Mouse (Mus musculus) limb, embryonic 14.5 days (tissue): ENCODE measurements at regions not wholly inside any gene's neighbourhood (a gene's known extent, or its start where the extent isn't known, plus 50 kb on each side); places are given as distances from the start of the nearest gene placed in this dataset.

Experiments used
- ATAC-seq: fragments of 200-750 bp; cut with Nextera tagmentation; 2 replicates; pipeline ENCODE4 v1.8.0; 2017; ENCODE audit warnings: low read depth, moderate number of reproducible peaks, moderate TSS enrichment; ENCODE audit not compliant: low FRiP score
- DNase-seq: peaks from one replicate; pipeline ENCODE4 v3.0.0-alpha.2; 2015; ENCODE audit warnings: low spot score
- H3K27ac ChIP-seq: fragments of 300-500 bp; sonication (generic); replicated peaks from 2 replicates; pipeline ENCODE4 v1.5.1; 2014; ENCODE audit warnings: low read depth, mild to moderate bottlenecking, low read length, moderate library complexity, mixed read lengths
- H3K27me3 ChIP-seq: fragments of 300-500 bp; sonication (generic); 2 replicates; pipeline ENCODE4 v1.6.1; 2014; ENCODE audit warnings: low read length, mixed read lengths; ENCODE audit not compliant: control insufficient read depth, insufficient read depth
- H3K36me3 ChIP-seq: fragments of 300-500 bp; sonication (generic); 2 replicates; pipeline ENCODE4 v1.6.1; 2014; ENCODE audit warnings: mild to moderate bottlenecking, low read length, moderate library complexity, mixed read lengths; ENCODE audit not compliant: control insufficient read depth, insufficient read depth
- H3K4me1 ChIP-seq: fragments of 300-500 bp; sonication (generic); 2 replicates; pipeline ENCODE4 v1.6.1; 2014; ENCODE audit warnings: antibody characterized with exemption, low read length, mixed read lengths; ENCODE audit not compliant: control insufficient read depth, insufficient read depth
- H3K4me2 ChIP-seq: fragments of 300-500 bp; sonication (generic); replicated peaks from 2 replicates; pipeline ENCODE4 v1.6.1; 2014; ENCODE audit warnings: low read depth, mild to moderate bottlenecking, low read length, moderate library complexity; ENCODE audit not compliant: severe bottlenecking
- H3K4me3 ChIP-seq: fragments of 300-500 bp; sonication (generic); replicated peaks from 2 replicates; pipeline ENCODE4 v1.5.1; 2014; ENCODE audit warnings: low read length
- H3K9ac ChIP-seq: fragments of 300-500 bp; sonication (generic); 2 replicates; pipeline ENCODE4 v1.6.1; 2014; ENCODE audit warnings: mild to moderate bottlenecking, low read depth, low read length, moderate library complexity; ENCODE audit not compliant: severe bottlenecking
- H3K9me3 ChIP-seq: fragments of 300-500 bp; sonication (generic); 2 replicates; pipeline ENCODE4 v1.6.1; 2016; ENCODE audit warnings: low read length; ENCODE audit not compliant: control insufficient read depth
- POLR2A ChIP-seq: fragments of 200-500 bp; IDR thresholded peaks from 2 replicates; pipeline ENCODE4 v1.8.0; 2012; ENCODE audit warnings: inconsistent platforms, mild to moderate bottlenecking, moderate library complexity, borderline replicate concordance; ENCODE audit not compliant: insufficient read depth, insufficient read length; ENCODE audit errors: extremely low read depth
- WGBS: fragments of 180-500 bp; shearing (Covaris S2); extraction: QIAGEN DNeasy Blood & Tissue Kit; methylation state at CpG from one replicate; pipeline ENCODE4 v1.1.7; 2014; 5-methylcytosine and 5-hydroxymethylcytosine counted together

DNA sequence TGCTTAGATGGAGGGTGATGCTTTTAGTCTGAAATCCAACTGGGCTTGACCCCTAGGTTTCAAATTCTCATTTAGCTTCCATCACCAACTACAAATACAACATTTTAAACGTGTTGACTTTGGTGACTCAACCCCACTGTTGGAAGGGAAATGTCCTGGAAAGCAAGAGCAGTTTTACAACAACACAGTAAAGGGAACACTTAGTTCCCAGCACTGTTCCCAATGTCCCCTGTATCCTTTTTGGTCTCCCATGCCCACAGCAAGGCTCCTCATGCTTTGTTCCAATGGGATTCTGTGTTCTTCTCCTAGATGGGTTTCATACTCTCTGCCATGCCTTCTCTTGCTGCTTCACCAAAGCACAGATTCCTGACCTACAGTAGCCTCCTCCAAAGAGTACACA lies 105.4 kb upstream of the Rgs17 start:
- no peak for DNase-seq
- Histone ChIP-seq H3K4me3 (no peak overlapping the region), H3K36me3 (no peaks in the 10 kb centered on the region), H3K27me3 (no peaks in the 10 kb centered on the region), H3K9ac (no peak overlapping the region), H3K4me2 (no peak overlapping the region), H3K4me1 (no peaks in the 10 kb centered on the region), H3K9me3 (no peaks in the 10 kb centered on the region), H3K27ac (no peak overlapping the region)
- WGBS, result 53% methylated on average over 1 of the region's 1 CpGs
- ATAC-seq, result no peak
- no peak for TF ChIP-seq POLR2A

DNA sequence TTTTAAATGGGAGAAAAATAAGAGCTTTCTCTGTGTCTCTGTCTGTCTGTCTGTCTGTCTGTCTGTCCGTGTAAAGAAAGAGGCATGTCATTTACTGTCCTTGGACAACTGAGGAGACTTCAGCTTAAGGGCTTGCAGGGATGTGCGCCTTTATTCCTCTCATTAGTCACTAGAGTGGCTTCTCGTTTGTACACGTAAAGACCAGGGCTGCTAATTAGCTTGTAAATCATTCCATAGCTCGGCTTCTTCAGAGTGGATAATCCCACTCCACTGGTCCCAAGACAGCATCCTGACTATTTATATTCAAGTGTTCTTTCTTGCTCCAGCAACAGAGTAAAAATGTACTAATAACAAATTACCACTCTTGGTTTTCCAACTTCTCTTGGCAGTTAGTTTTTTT lies 104.1 kb upstream of the Rgs17 start:
- no peak for TF ChIP-seq POLR2A
- DNase-seq (no peak), ATAC-seq (no peak)
- Histone ChIP-seq H3K9ac (no peak overlapping the region), H3K4me2 (no peak overlapping the region), H3K27me3 (no peaks in the 10 kb centered on the region), H3K9me3 (no peaks in the 10 kb centered on the region), H3K4me3 (no peak overlapping the region), H3K4me1 (no peaks in the 10 kb centered on the region), H3K27ac (no peak overlapping the region), H3K36me3 (no peaks in the 10 kb centered on the region)
- WGBS, result 36% methylated on average over 5 of the region's 5 CpGs

DNA sequence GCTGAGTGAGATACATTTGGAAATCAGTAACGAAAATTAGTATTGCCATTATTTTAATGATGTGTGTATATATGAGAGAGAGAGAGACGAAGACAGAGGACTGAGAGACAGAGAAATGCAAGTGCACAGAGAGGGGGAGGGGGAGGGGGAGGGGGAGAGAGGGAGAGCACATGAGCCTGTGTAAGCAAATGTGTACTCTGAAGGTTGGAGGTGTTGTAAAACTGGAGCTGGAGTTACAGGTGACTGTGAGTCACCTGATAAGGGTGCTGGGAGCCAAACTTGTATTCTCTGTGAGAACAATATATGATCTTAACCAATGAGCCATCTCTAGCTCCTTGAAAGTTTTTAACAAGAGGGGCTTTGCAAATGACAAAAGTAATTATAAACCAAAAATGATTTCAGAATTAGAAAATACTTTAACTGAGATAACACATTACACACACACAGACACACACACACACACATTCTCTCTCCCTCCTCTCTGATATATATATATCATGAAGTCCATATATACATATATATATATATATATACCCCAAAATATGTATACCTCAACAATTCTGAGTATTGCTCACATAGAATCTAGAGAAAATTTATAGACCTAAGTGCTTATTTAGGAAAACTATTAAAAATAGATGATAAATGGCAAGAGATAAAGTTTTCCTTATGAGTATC lies 100.5 kb upstream of the Rgs17 start:
- Histone ChIP-seq H3K4me3 (no peak overlapping the region), H3K27ac (no peak overlapping the region), H3K4me2 (no peak overlapping the region), H3K4me1 (no peaks in the 10 kb centered on the region), H3K9me3 (no peaks in the 10 kb centered on the region), H3K27me3 (no peaks in the 10 kb centered on the region), H3K9ac (no peak overlapping the region), H3K36me3 (no peaks in the 10 kb centered on the region)
- DNase-seq, result no peak
- no peak for TF ChIP-seq POLR2A
- WGBS, result 73% methylated on average over 2 of the region's 2 CpGs
- ATAC-seq, result no peak

DNA sequence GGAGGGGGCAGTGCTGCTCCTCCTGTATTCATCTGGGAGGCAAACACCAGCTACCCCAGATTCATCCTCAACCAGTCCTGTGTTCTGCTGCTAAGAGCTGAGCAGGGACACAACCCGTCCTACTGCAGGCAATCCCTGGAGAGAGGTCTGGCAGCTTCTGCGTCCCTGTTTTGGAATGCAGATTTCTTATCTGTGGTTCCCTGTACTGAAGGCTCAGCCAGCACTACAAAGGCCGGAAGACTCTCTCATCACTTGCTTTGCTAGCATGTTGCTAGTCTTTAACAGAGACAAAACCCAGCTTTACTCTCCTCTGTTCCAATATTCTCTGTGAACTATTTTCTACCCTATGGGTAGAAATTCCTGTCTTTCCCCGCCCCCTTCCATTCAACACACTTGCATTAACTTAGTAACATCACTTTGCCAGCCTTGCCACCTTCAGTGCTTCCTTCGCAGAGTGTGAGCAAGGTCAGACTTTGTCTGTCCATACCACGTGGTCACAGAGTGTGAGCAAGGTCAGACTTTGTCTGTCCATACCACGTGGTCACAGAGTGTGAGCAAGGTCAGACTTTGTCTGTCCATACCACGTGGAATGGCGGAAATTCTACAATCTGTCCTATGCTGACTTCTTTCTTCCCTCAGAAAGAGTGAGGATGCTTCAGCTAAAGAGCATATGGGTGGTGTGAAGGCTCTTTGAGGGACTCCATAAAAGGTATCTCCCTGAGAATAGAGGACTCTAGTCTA lies 98.9 kb upstream of the Rgs17 start:
- ATAC-seq, result no peak
- Histone ChIP-seq H3K9me3 (no peaks in the 10 kb centered on the region), H3K4me3 (no peak overlapping the region), H3K27ac (no peak overlapping the region), H3K4me2 (no peak overlapping the region), H3K4me1 (no peaks in the 10 kb centered on the region), H3K36me3 (no peaks in the 10 kb centered on the region), H3K9ac (no peak overlapping the region), H3K27me3 (no peaks in the 10 kb centered on the region)
- no peak for TF ChIP-seq POLR2A
- WGBS, result 57% methylated on average over 9 of the region's 9 CpGs
- DNase-seq, result no peak

DNA sequence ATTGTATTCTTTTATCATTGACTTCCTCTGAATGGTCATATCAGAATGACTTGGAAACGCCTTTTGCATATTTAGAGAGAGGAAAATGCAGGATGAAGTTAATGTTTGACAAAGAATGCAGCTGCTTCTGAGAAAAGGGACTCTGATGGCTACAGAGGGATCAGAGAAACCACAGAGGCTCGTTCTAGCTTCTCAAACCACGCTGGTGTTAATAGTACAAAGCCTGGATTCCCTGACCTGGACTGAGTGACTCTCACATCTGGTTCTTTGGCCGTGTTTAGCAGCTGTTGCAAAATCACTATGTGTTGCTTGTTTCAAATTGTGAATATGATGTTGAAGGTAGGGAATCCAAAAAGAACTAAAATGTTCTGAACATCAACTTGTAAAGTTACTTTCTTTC lies 91.5 kb upstream of the Rgs17 start:
- no peak overlapping the region for H3K4me2 ChIP-seq
- no peaks in the 10 kb centered on the region for H3K27me3 ChIP-seq
- no peak overlapping the region for H3K9ac ChIP-seq
- DNase-seq (no peak), ATAC-seq (no peak)
- TF ChIP-seq POLR2A, result no peak
- no peaks in the 10 kb centered on the region for H3K9me3 ChIP-seq
- WGBS, result 60% methylated on average over 4 of the region's 4 CpGs
- no peaks in the 10 kb centered on the region for H3K36me3 ChIP-seq
- H3K27ac ChIP-seq, result no peak overlapping the region
- H3K4me1 ChIP-seq, result no peaks in the 10 kb centered on the region
- H3K4me3 ChIP-seq, result no peak overlapping the region
